7 mouse cellular contexts compared by ENCODE assay signal in genomic region chr1:169747473-169747872, GRCm38 (mm10). TPM values are rescaled to one million over a fixed set of nuclear protein-coding genes. Genes with fewer than 3 reads are reported as not detected.
DNase-seq lines count a peak whose midpoint lies in the region; ATAC-seq and TF ChIP-seq lines count a peak whose summit lies in the region.

Gene Rgs4, minus strand, starts transcription at chr1:169747642.

- no peaks in the 10 kb centered on the region for H3K9me3 ChIP-seq in forebrain, embryonic 11.5 days (ENCODE audit: control insufficient read depth, low read length)
- H3K9me3 ChIP-seq in heart, embryonic 13.5 days, result no peaks in the 10 kb centered on the region
- no peaks in the 10 kb centered on the region for H3K9me3 ChIP-seq in kidney, postnatal 0 days (replicated peaks; ENCODE audit: low read length)
- no peaks in the 10 kb centered on the region for H3K9me3 ChIP-seq in limb, embryonic 14.5 days (ENCODE audit: control insufficient read depth, low read length)

- peak within 1 kb of the TSS; percentile 41 for H3K4me2 ChIP-seq in forebrain, embryonic 11.5 days (ENCODE audit: low read depth, low read length, severe bottlenecking)
- peak within 1 kb of the TSS; percentile 71 for H3K4me2 ChIP-seq in heart, embryonic 13.5 days
- H3K4me2 ChIP-seq in kidney, postnatal 0 days (ENCODE audit: low read length), result peak within 1 kb of the TSS; percentile 56
- peak within 1 kb of the TSS; percentile 52 for H3K4me2 ChIP-seq in limb, embryonic 14.5 days (replicated peaks; ENCODE audit: low read depth, low read length, severe bottlenecking)
- peak within 1 kb of the TSS; percentile 62 for H3K4me2 ChIP-seq in myocyte (ENCODE audit: low read depth)

- under 1% methylated on average over 16 of the region's 16 CpGs for whole genome bisulfite sequencing in forebrain, embryonic 11.5 days
- 3% methylated on average over 16 of the region's 16 CpGs for WGBS in heart, embryonic 13.5 days
- under 1% methylated on average over 16 of the region's 16 CpGs for WGBS in kidney, postnatal 0 days
- WGBS in limb, embryonic 14.5 days, result 1% methylated on average over 16 of the region's 16 CpGs

- TF ChIP-seq POLR2A in limb, embryonic 14.5 days (IDR thresholded peaks at IDR 0.05; ENCODE audit: borderline replicate concordance, extremely low read depth, insufficient read depth, insufficient read length), result no peak
- TF ChIP-seq POLR2A in myocyte (IDR thresholded peaks at IDR 0.05; ENCODE audit: insufficient read length, low read depth), result no peak

- H3K4me3 ChIP-seq in forebrain, embryonic 11.5 days (ENCODE audit: low read depth, low read length), result peak within 1 kb of the TSS; percentile 11
- peak within 1 kb of the TSS; percentile 47 for H3K4me3 ChIP-seq in heart, embryonic 13.5 days
- peak within 1 kb of the TSS; percentile 33 for H3K4me3 ChIP-seq in kidney, postnatal 0 days (replicated peaks; ENCODE audit: low read depth, low read length)
- peak within 1 kb of the TSS; percentile 27 for H3K4me3 ChIP-seq in limb, embryonic 14.5 days (replicated peaks; ENCODE audit: low read length)
- H3K4me3 ChIP-seq in myocyte, result no peak within 1 kb of the TSS

- H3K79me2 ChIP-seq in myocyte (ENCODE audit: control insufficient read depth, insufficient read depth), result no peaks in the 10 kb centered on the region

- H3K36me3 ChIP-seq in forebrain, embryonic 11.5 days (ENCODE audit: control insufficient read depth, insufficient read depth, low read length), result no peaks in the 10 kb centered on the region
- H3K36me3 ChIP-seq in heart, embryonic 13.5 days, result peaks cover 2% of the 10 kb centered on the region; the same call in 1 of the 2 replicates
- H3K36me3 ChIP-seq in kidney, postnatal 0 days (ENCODE audit: insufficient read depth, low read length), result no peaks in the 10 kb centered on the region
- no peaks in the 10 kb centered on the region for H3K36me3 ChIP-seq in limb, embryonic 14.5 days (ENCODE audit: control insufficient read depth, insufficient read depth, low read length)
- H3K36me3 ChIP-seq in myocyte (ENCODE audit: control insufficient read depth, insufficient read depth), result no peaks in the 10 kb centered on the region

- no peak within 1 kb of the TSS for H3ac ChIP-seq in myocyte (ENCODE audit: control insufficient read depth, insufficient read length)

- H3K27ac ChIP-seq in forebrain, embryonic 11.5 days (ENCODE audit: low read depth, low read length), result no peak within 1 kb of the TSS
- no peak within 1 kb of the TSS for H3K27ac ChIP-seq in heart, embryonic 13.5 days (replicated peaks)
- no peak within 1 kb of the TSS for H3K27ac ChIP-seq in kidney, postnatal 0 days
- no peak within 1 kb of the TSS for H3K27ac ChIP-seq in limb, embryonic 14.5 days (replicated peaks; ENCODE audit: low read depth, low read length)

- no peaks in the 10 kb centered on the region for H3K4me1 ChIP-seq in forebrain, embryonic 11.5 days (replicated peaks; ENCODE audit: control insufficient read depth, insufficient read depth, low read length)
- peaks cover 11% of the 10 kb centered on the region for H3K4me1 ChIP-seq in heart, embryonic 13.5 days
- no peaks in the 10 kb centered on the region for H3K4me1 ChIP-seq in kidney, postnatal 0 days (replicated peaks; ENCODE audit: insufficient read depth, low read length)
- H3K4me1 ChIP-seq in limb, embryonic 14.5 days (ENCODE audit: control insufficient read depth, insufficient read depth, low read length), result no peaks in the 10 kb centered on the region

- peak; percentile 18 for DNase-seq in cerebellum, adult 11 months
- peak; percentile 85 for DNase-seq in forebrain, embryonic 11.5 days (ENCODE audit: low spot score)
- DNase-seq in kidney, postnatal 0 days (ENCODE audit: low spot score), result peak; percentile 62
- DNase-seq in limb, embryonic 14.5 days (ENCODE audit: low spot score), result peak; percentile 61
- DNase-seq in testis, postnatal 14 days (ENCODE audit: low spot score), result peak; percentile 24

- H3K9ac ChIP-seq in forebrain, embryonic 11.5 days (ENCODE audit: low read length), result 0 out of 2 replicates have a peak within 1 kb of the TSS, but pooled peaks have one; percentile 7
- peak within 1 kb of the TSS; percentile 75 for H3K9ac ChIP-seq in heart, embryonic 13.5 days
- H3K9ac ChIP-seq in kidney, postnatal 0 days (ENCODE audit: low read depth, low read length), result no peak within 1 kb of the TSS
- H3K9ac ChIP-seq in limb, embryonic 14.5 days (ENCODE audit: low read depth, low read length, severe bottlenecking), result no peak within 1 kb of the TSS

- no peak for TF ChIP-seq CTCF in kidney, postnatal 0 days (IDR thresholded peaks at IDR 0.05; ENCODE audit: low read depth)

- peak; percentile 97 for ATAC-seq in forebrain, embryonic 11.5 days (replicated peaks; ENCODE audit: low FRiP score)
- no peak for ATAC-seq in heart, embryonic 13.5 days (ENCODE audit: extremely low read depth, insufficient number of reproducible peaks, low FRiP score, low TSS enrichment)
- ATAC-seq in kidney, postnatal 0 days (replicated peaks; ENCODE audit: low FRiP score, low read depth), result no peak
- peak; percentile 83 for ATAC-seq in limb, embryonic 14.5 days (ENCODE audit: low FRiP score, low read depth)

- no peaks in the 10 kb centered on the region; the same call in 1 of the 2 replicates for H3K27me3 ChIP-seq in forebrain, embryonic 11.5 days (ENCODE audit: control insufficient read depth, insufficient read depth, low read length)
- peaks cover 18% of the 10 kb centered on the region for H3K27me3 ChIP-seq in heart, embryonic 13.5 days (replicated peaks)
- H3K27me3 ChIP-seq in kidney, postnatal 0 days (ENCODE audit: insufficient read depth, low read length), result no peaks in the 10 kb centered on the region
- peaks cover 16% of the 10 kb centered on the region; the same call in 1 of the 2 replicates for H3K27me3 ChIP-seq in limb, embryonic 14.5 days (ENCODE audit: control insufficient read depth, insufficient read depth, low read length)
- H3K27me3 ChIP-seq in myocyte (ENCODE audit: control insufficient read depth, insufficient read depth, insufficient read length), result no peaks in the 10 kb centered on the region

TF ChIP-seq in myocyte, 11 proteins besides CTCF, POLR2A, EP300 and RAD21:
- no peak for TF ChIP-seq REST (IDR thresholded peaks at IDR 0.05; ENCODE audit: insufficient read depth, insufficient read length)
- no peak for TF ChIP-seq MYOG (IDR thresholded peaks at IDR 0.05; ENCODE audit: control insufficient read depth in 1 of 3, insufficient read depth in 1 of 3, insufficient read length in 2 of 3, low read depth in 2 of 3)

RNA-seq across cellular contexts. Expression of gene Rgs4, which starts in this region (rescaled TPM):
- polyA plus RNA-seq in forebrain, embryonic 11.5 days (2014; fragmentation: Nextera tagmentation; extraction: Ambion mirVana), result 6.6 and 8.7 TPM in 2 replicates
- polyA plus RNA-seq in heart, embryonic 13.5 days (2015; fragmentation: Nextera tagmentation; extraction: Ambion mirVana), result 3.4 and 3.5 TPM in 2 replicates
- polyA plus RNA-seq in kidney, postnatal 0 days (2015; fragmentation: Nextera tagmentation; extraction: Ambion mirVana), result 2.7 and 2.8 TPM in 2 replicates
- polyA plus RNA-seq in limb, embryonic 14.5 days (2012; rRNA removed), result 2.6 and 2.7 TPM in 2 replicates
- polyA plus RNA-seq in limb, embryonic 14.5 days (2014; fragmentation: Nextera tagmentation; extraction: Ambion mirVana), result 4.1 and 4.6 TPM in 2 replicates
- polyA plus RNA-seq in myocyte (2012; fragmentation: generic; extraction: Trizol), result 0.26 TPM

Comparison
In these comparisons a context has a peak if more than half of its experiments do, and no peak if none do; other contexts are left out.
1. DNase-seq: peak in every context shown above with its lines; median percentile 85 in forebrain, embryonic 11.5 days; 62 in kidney, postnatal 0 days; 61 in limb, embryonic 14.5 days; 24 in testis, postnatal 14 days; 18 in cerebellum, adult 11 months.
2. ATAC-seq: peak in forebrain, embryonic 11.5 days (single experiment) and limb, embryonic 14.5 days (single experiment); none in heart, embryonic 13.5 days (single experiment) and kidney, postnatal 0 days (single experiment).
3. H3K9ac ChIP-seq: peak in forebrain, embryonic 11.5 days (single experiment) and heart, embryonic 13.5 days (single experiment); none in kidney, postnatal 0 days (single experiment) and limb, embryonic 14.5 days (single experiment).
4. Peak in every context shown above with its lines, with median percentiles within 50 percentile points of each other: H3K4me2 ChIP-seq.